8 mouse cellular contexts compared by ENCODE assay signal in the genomic region with DNA sequence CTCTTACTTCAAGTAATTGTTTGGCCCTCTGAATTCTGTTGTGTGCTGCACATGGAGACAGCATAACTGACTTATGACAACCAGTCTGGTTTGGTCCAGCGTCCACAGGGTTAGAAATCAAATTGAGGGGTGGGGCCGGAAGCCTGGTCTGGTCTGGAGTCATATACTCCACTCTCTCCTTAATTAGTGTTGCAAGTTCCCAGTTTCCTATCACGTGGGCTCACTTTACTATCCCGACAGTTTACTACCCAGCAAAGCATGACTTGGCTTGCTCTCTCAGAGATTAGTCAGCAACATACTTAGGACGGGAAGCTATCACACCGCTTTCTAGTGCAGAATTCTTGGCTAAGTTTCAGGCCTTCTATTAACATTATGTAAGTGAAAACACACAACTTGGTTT. TPM values are rescaled to one million over a fixed set of nuclear protein-coding genes. Genes with fewer than 3 reads are reported as not detected.
DNase-seq lines count a peak whose midpoint lies in the region; ATAC-seq and TF ChIP-seq lines count a peak whose summit lies in the region.

No protein-coding gene starts in this region.

- H3K4me2 ChIP-seq in limb, embryonic 15.5 days, result no peak overlapping the region
- no peak overlapping the region for H3K4me2 ChIP-seq in stomach, embryonic 16.5 days (ENCODE audit: low read depth, low read length)

- H3K4me1 ChIP-seq in G1E (ENCODE audit: insufficient read depth, low read depth, low read length), result no peaks in the 10 kb centered on the region
- H3K4me1 ChIP-seq in limb, embryonic 15.5 days, result peaks cover 49% of the 10 kb centered on the region
- H3K4me1 ChIP-seq in stomach, embryonic 16.5 days (ENCODE audit: control insufficient read depth, insufficient read depth, low read length), result peaks cover 28% of the 10 kb centered on the region

- H3K4me3 ChIP-seq in G1E (ENCODE audit: low read depth, low read length), result no peak overlapping the region
- H3K4me3 ChIP-seq in limb, embryonic 15.5 days, result no peak overlapping the region
- H3K4me3 ChIP-seq in stomach, embryonic 16.5 days (replicated peaks; ENCODE audit: low read length), result no peak overlapping the region

- H3K27me3 ChIP-seq in G1E (ENCODE audit: insufficient read depth, low read length), result peaks cover 4% of the 10 kb centered on the region; the same call in 1 of the 2 replicates
- H3K27me3 ChIP-seq in limb, embryonic 15.5 days, result no peaks in the 10 kb centered on the region
- no peaks in the 10 kb centered on the region for H3K27me3 ChIP-seq in stomach, embryonic 16.5 days (ENCODE audit: control insufficient read depth, insufficient read depth, low read length)

- intact Hi-C loops in heart, postnatal 25 days (cut with DNase I), result loop anchor here (5.0 kb wide), 1 partner anchor 51 kb away; no protein-coding TSS in a partner anchor

- no peaks in the 10 kb centered on the region for H3K36me3 ChIP-seq in G1E (replicated peaks)
- H3K36me3 ChIP-seq in limb, embryonic 15.5 days, result no peaks in the 10 kb centered on the region
- H3K36me3 ChIP-seq in stomach, embryonic 16.5 days (ENCODE audit: control insufficient read depth, insufficient read depth, low read length), result no peaks in the 10 kb centered on the region

- no peak for TF ChIP-seq CTCF in G1E (IDR thresholded peaks at IDR 0.05; ENCODE audit: low read depth, low read length)

- no peaks in the 10 kb centered on the region for H3K9me3 ChIP-seq in G1E (replicated peaks)
- H3K9me3 ChIP-seq in limb, embryonic 15.5 days, result no peaks in the 10 kb centered on the region
- no peaks in the 10 kb centered on the region for H3K9me3 ChIP-seq in stomach, embryonic 16.5 days (replicated peaks; ENCODE audit: control insufficient read depth, low read length)

- no peak overlapping the region for H3K27ac ChIP-seq in limb, embryonic 15.5 days
- H3K27ac ChIP-seq in stomach, embryonic 16.5 days (ENCODE audit: low read length), result no peak overlapping the region

- no peak overlapping the region for H3K9ac ChIP-seq in limb, embryonic 15.5 days
- H3K9ac ChIP-seq in stomach, embryonic 16.5 days (ENCODE audit: low read length), result no peak overlapping the region

- peak; percentile 28 for ATAC-seq in G1E (ENCODE audit: extremely low read depth, insufficient number of reproducible peaks, low FRiP score, poor library complexity, severe bottlenecking)
- peak; percentile 78 for ATAC-seq in limb, embryonic 15.5 days (ENCODE audit: insufficient number of reproducible peaks, low FRiP score, low TSS enrichment, low read depth)
- ATAC-seq in stomach, embryonic 16.5 days (ENCODE audit: insufficient read depth, low FRiP score), result peak; percentile 86

- 5% methylated on average over 6 of the region's 6 CpGs for WGBS in limb, embryonic 15.5 days
- WGBS in stomach, embryonic 16.5 days, result 26% methylated on average over 6 of the region's 6 CpGs

- no peak for DNase-seq in G1E (ENCODE audit: low spot score)
- DNase-seq in c-Kit-positive CD71-negative TER-119-negative erythroid progenitor cells, embryonic 14.5 days (ENCODE audit: low read depth), result peak; percentile 51
- peak; percentile 29 for DNase-seq in heart, postnatal 25 days (ENCODE audit: low spot score)
- DNase-seq in B cell, adult 2 months, result no peak
- DNase-seq in cerebellum, adult 9-10 months, result no peak
- DNase-seq in ovary, adult 18-20 months (ENCODE audit: low spot score), result no peak

RNA-seq across cellular contexts. Expression of a gene that starts 36.3 kb away (rescaled TPM):
- not detected in 2 replicates for total RNA-seq in G1E (2014; fragmentation: Nextera tagmentation)
- 0.22 and 0.23 TPM in 2 replicates for total RNA-seq in G1E (2017)
- 0.02 TPM in 2 replicates for polyA plus RNA-seq in G1E (2012)
- 10 to 100 TPM; 12.0 to 14.0 TPM for total RNA-seq in heart, postnatal 25 days (2021)
- polyA plus RNA-seq in limb, embryonic 15.5 days (2015; fragmentation: Nextera tagmentation; extraction: Ambion mirVana), result 8.6 and 9.4 TPM in 2 replicates
- polyA plus RNA-seq in stomach, embryonic 16.5 days (2015; fragmentation: Nextera tagmentation; extraction: Ambion mirVana), result 8.5 and 9.5 TPM in 2 replicates

Comparison
In these comparisons a context has a peak if more than half of its experiments do, and no peak if none do; other contexts are left out.
1. ATAC-seq: peak in every context shown above with its lines; median percentile 86 in stomach, embryonic 16.5 days; 78 in limb, embryonic 15.5 days; 28 in G1E.
2. DNase-seq: peak in c-Kit-positive CD71-negative TER-119-negative erythroid progenitor cells, embryonic 14.5 days (single experiment) and heart, postnatal 25 days (single experiment); none in G1E (single experiment), B cell, adult 2 months (0 of 2), cerebellum, adult 9-10 months (single experiment) and ovary, adult 18-20 months (single experiment).